8 mouse cellular contexts compared by ENCODE assay signal in genomic region chr2:158546751-158547150, GRCm38 (mm10). TPM values are rescaled to one million over a fixed set of nuclear protein-coding genes. Genes with fewer than 3 reads are reported as not detected.
DNase-seq lines count a peak whose midpoint lies in the region; ATAC-seq and TF ChIP-seq lines count a peak whose summit lies in the region.

No protein-coding gene starts in this region.

- WGBS in forebrain, embryonic 15.5 days, result 2% methylated on average over 17 of the region's 17 CpGs
- WGBS in lung, adult 2 months, result 5% methylated on average over 17 of the region's 17 CpGs

- peaks cover 35% of the 10 kb centered on the region for H3K27me3 ChIP-seq in G1E (ENCODE audit: insufficient read depth, low read length)
- H3K27me3 ChIP-seq in forebrain, embryonic 15.5 days, result 0 out of 2 replicates have a peak, but pooled peaks cover 6% of the 10 kb centered on the region

- peak overlapping the region; percentile 36 for H3K9ac ChIP-seq in forebrain, embryonic 15.5 days (replicated peaks)

- H3K4me3 ChIP-seq in G1E (ENCODE audit: low read depth, low read length), result no peak overlapping the region
- no peak overlapping the region for H3K4me3 ChIP-seq in forebrain, embryonic 15.5 days
- no peak overlapping the region for H3K4me3 ChIP-seq in lung, adult 2 months (replicated peaks; ENCODE audit: extremely low read depth, low read depth, low read length)

- TF ChIP-seq POLR2A in lung, adult 2 months (IDR thresholded peaks at IDR 0.05; ENCODE audit: borderline replicate concordance, extremely low read depth, low read depth, low read length), result no peak

- intact Hi-C loops in heart, postnatal 14 days (cut with DNase I), result loop anchor here (2.0 to 10.0 kb wide), 2 partner anchors 96 to 318 kb away; no protein-coding TSS in a partner anchor

- H3K36me3 ChIP-seq in G1E (replicated peaks), result no peaks in the 10 kb centered on the region
- no peaks in the 10 kb centered on the region for H3K36me3 ChIP-seq in forebrain, embryonic 15.5 days

- peak overlapping the region; percentile 24; the same call in 1 of the 2 replicates for H3K4me2 ChIP-seq in forebrain, embryonic 15.5 days (replicated peaks)

- peak; percentile 58; the same call in 1 of the 2 replicates for ATAC-seq in G1E (ENCODE audit: extremely low read depth, insufficient number of reproducible peaks, low FRiP score, poor library complexity, severe bottlenecking)
- peak; percentile 54 for ATAC-seq in cerebellum, adult (ENCODE audit: insufficient number of reproducible peaks, low FRiP score, low TSS enrichment)
- ATAC-seq in forebrain, embryonic 15.5 days (replicated peaks), result peak; percentile 68
- peak; percentile 49 for ATAC-seq in neutrophil, adult 5-6 weeks (ENCODE audit: extremely low read depth, insufficient number of reproducible peaks, low FRiP score, poor library complexity, severe bottlenecking)

- no peaks in the 10 kb centered on the region for H3K9me3 ChIP-seq in G1E (replicated peaks)
- no peaks in the 10 kb centered on the region for H3K9me3 ChIP-seq in forebrain, embryonic 15.5 days

- no peak overlapping the region for H3K27ac ChIP-seq in forebrain, embryonic 15.5 days (replicated peaks)

- DNase-seq in G1E (ENCODE audit: low spot score), result peak; percentile 64
- DNase-seq in heart, postnatal 14 days, result peak; percentile 62 to 75
- DNase-seq in kidney, postnatal 4 days, result peak; percentile 89 to 91
- peak; percentile 52 for DNase-seq in lung, adult 2 months
- DNase-seq in thymus, postnatal 0 days (ENCODE audit: low spot score), result peak; percentile 83

- H3K4me1 ChIP-seq in G1E (ENCODE audit: insufficient read depth, low read depth, low read length), result peaks cover 17% of the 10 kb centered on the region
- H3K4me1 ChIP-seq in forebrain, embryonic 15.5 days, result peaks cover 5% of the 10 kb centered on the region; the same call in 1 of the 2 replicates
- H3K4me1 ChIP-seq in lung, adult 2 months (ENCODE audit: control insufficient read depth, insufficient read depth, low read length), result no peaks in the 10 kb centered on the region

- peak; percentile 72 for TF ChIP-seq CTCF in G1E (IDR thresholded peaks at IDR 0.05; ENCODE audit: low read depth, low read length)
- peak; percentile 73 for TF ChIP-seq CTCF in lung, adult 2 months (IDR thresholded peaks at IDR 0.05; ENCODE audit: insufficient read depth, low read length)

RNA-seq across cellular contexts. Expression of gene Arhgap40, which starts 34.2 kb away (rescaled TPM):
- total RNA-seq in G1E (2014; fragmentation: Nextera tagmentation) (not detected in 2 replicates), G1E (2017) (not detected in 2 replicates)
- not detected in 2 replicates for polyA plus RNA-seq in G1E (2012)
- polyA plus RNA-seq in forebrain, embryonic 15.5 days (2015; fragmentation: Nextera tagmentation; extraction: Ambion mirVana), result 0.37 and 0.42 TPM in 2 replicates
- under 1 TPM in 1 of 2 experiments, not detected in 1; 0.14 TPM for total RNA-seq in heart, postnatal 14 days (2021)
- polyA plus RNA-seq in lung, adult 2 months (2012; rRNA removed), result 0.81 and 5.6 TPM in 2 replicates
- not detected in 2 replicates for total RNA-seq in neutrophil, adult 5-6 weeks (2017)
- polyA plus RNA-seq in thymus, postnatal 0 days (2015; fragmentation: Nextera tagmentation; extraction: Ambion mirVana), result 0.10 TPM in 1 of 2 replicates, not detected in the other

RNA-seq across cellular contexts. Expression of gene Adig, which starts 44.3 kb away (rescaled TPM):
- total RNA-seq in G1E (2014; fragmentation: Nextera tagmentation) (not detected in 2 replicates), G1E (2017) (not detected in 2 replicates)
- not detected in 2 replicates for polyA plus RNA-seq in G1E (2012)
- polyA plus RNA-seq in forebrain, embryonic 15.5 days (2015; fragmentation: Nextera tagmentation; extraction: Ambion mirVana), result not detected in 2 replicates
- 1 to 10 TPM; 1.1 to 4.8 TPM for total RNA-seq in heart, postnatal 14 days (2021)
- 12.1 and 13.2 TPM in 2 replicates for polyA plus RNA-seq in lung, adult 2 months (2012; rRNA removed)
- total RNA-seq in neutrophil, adult 5-6 weeks (2017), result not detected in 2 replicates
- polyA plus RNA-seq in thymus, postnatal 0 days (2015; fragmentation: Nextera tagmentation; extraction: Ambion mirVana), result 0.22 and 1.2 TPM in 2 replicates
